Mouse (Mus musculus) forebrain, embryonic 16.5 days (tissue): ENCODE data around the gene Lrba. TPM values are rescaled to one million over a fixed set of nuclear protein-coding genes. Genes with fewer than 3 reads are reported as not detected.

Experiments
- ATAC-seq: fragments of 200-750 bp; cut with Nextera tagmentation; 2 replicates; pipeline ENCODE4 v1.8.0; 2017; ENCODE audit warnings: mild to moderate bottlenecking, moderate library complexity
- H3K27ac ChIP-seq: fragments of 300-500 bp; sonication (generic); 2 replicates; pipeline ENCODE4 v1.5.1; 2014; ENCODE audit warnings: low read length, control low read depth
- H3K27me3 ChIP-seq: fragments of 300-500 bp; sonication (generic); replicated peaks from 2 replicates; pipeline ENCODE4 v1.6.1; 2014; ENCODE audit warnings: low read length; ENCODE audit not compliant: control insufficient read depth, insufficient read depth
- H3K36me3 ChIP-seq: fragments of 300-500 bp; sonication (generic); 2 replicates; pipeline ENCODE4 v1.6.1; 2014; ENCODE audit not compliant: control insufficient read depth, insufficient read depth
- H3K4me1 ChIP-seq: fragments of 300-500 bp; sonication (generic); replicated peaks from 2 replicates; pipeline ENCODE4 v1.6.1; 2014; ENCODE audit warnings: low read length; ENCODE audit not compliant: control insufficient read depth, insufficient read depth
- H3K4me2 ChIP-seq: fragments of 300-500 bp; sonication (generic); 2 replicates; pipeline ENCODE4 v1.6.1; 2014; ENCODE audit warnings: mild to moderate bottlenecking, low read length, control low read depth
- H3K4me3 ChIP-seq: fragments of 300-500 bp; sonication (generic); replicated peaks from 2 replicates; pipeline ENCODE4 v1.5.1; 2014; ENCODE audit warnings: mild to moderate bottlenecking, low read length, control low read depth
- H3K9ac ChIP-seq: fragments of 300-500 bp; sonication (generic); replicated peaks from 2 replicates; pipeline ENCODE4 v1.6.1; 2014; ENCODE audit warnings: low read depth, low read length, control low read depth
- H3K9me3 ChIP-seq: fragments of 300-500 bp; sonication (generic); 2 replicates; pipeline ENCODE4 v1.6.1; 2016; ENCODE audit warnings: low read length; ENCODE audit not compliant: control insufficient read depth
- WGBS: fragments of 180-500 bp; shearing (Covaris S2); extraction: QIAGEN DNeasy Blood & Tissue Kit; methylation state at CpG from one replicate; pipeline ENCODE4 v1.1.7; 2014; 5-methylcytosine and 5-hydroxymethylcytosine counted together
- polyA plus RNA-seq: library from polyadenylated mRNA; unstranded; fragments of >200 nt; fragmentation: Nextera tagmentation; extraction: Ambion mirVana; gene quantifications from 2 replicates; pipeline ENCODE4 v1.2.1, GENCODE M21; 2015

The Lrba gene
- polyA plus RNA-seq, 1 experiment from 2014 or later: 2.3 TPM

DNA sequence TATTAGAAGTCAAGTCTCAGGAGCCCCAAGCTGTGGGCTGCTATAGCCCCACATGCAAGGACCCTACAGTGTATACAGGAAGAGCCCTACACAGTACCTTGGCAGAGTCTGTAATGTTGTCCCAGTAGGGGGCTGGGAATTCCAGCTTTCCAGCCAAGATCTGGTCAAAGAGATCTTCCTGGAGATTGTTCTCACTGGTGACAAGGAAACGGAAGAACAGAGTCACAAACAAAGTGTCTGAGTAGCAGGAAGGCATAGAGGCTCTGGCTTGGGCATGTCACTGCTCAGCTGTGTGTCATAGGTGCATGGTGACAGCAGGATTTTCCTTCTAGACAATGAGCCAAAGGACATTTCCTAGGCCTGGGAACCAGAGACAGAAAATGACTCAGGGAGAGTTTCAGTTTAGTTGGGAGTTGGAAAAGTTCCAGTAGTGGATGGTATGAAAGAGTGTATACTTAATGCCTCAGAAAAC is 569.3 kb downstream of the Lrba start:
- 0 out of 2 replicates have a peak, but pooled peaks have one; percentile 23 for ATAC-seq
- H3K27ac ChIP-seq: no peak overlapping the region
- H3K4me2 ChIP-seq: no peak overlapping the region
- peaks cover 13% of the 10 kb centered on the region for H3K36me3 ChIP-seq
- H3K27me3 ChIP-seq: no peaks in the 10 kb centered on the region
- H3K4me3 ChIP-seq: no peak overlapping the region
- WGBS: 39% methylated on average over 1 of the region's 1 CpGs
- H3K9me3 ChIP-seq: no peaks in the 10 kb centered on the region
- no peak overlapping the region for H3K9ac ChIP-seq
- peaks cover 8% of the 10 kb centered on the region; the same call in 1 of the 2 replicates for H3K4me1 ChIP-seq

DNA sequence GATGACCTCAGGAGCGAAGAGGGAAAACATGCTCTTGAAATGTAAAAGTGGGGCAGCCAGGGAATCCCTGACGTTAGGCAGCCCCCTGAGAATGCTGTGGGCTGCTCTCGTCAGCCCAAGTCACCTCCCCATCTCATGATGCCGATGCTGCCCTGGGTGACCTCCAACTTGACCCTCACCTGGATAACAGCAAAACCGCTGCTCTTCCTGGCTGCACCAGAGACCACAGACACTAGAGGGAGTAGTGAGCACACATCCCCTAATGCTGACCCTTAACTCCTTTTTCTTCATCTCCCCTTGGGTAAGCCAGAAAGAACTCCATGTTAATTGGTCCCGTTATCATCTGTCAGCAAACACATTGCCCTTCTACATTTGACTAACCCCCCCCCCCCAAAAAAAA is 572.2 kb downstream of the Lrba start:
- WGBS: 50% methylated on average over 6 of the region's 6 CpGs
- peaks cover 16% of the 10 kb centered on the region for H3K36me3 ChIP-seq

DNA sequence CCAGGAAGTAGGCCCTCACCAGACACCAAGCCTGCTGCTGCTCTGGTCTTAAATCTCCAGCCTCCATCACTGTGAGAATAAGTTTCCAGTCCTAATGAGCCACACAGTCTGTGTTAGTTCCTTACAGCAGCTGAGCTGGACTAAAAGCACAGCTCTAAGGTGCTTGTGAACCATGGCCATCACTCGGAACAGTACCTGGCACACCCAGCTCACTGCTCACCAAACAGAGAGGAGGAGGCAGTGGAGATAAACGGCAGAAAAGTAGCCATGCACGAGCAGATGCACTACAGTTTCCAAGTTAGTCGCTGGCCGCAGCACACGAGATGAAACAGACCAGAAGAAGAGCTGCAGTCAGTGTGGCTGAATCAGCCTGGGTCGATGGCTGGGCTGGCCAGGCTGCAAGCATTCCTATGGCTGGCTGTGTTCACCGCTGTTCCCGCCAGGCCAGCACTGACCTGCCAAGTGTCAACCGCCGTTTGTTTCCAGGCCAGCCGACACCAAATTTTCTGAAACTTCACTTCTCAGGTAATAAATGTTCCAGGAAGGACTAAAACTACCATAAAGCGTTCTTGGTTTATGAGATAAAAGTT is 573.5 kb downstream of the Lrba start:
- no peaks in the 10 kb centered on the region for H3K9me3 ChIP-seq
- ATAC-seq: no peak
- 89% methylated on average over 13 of the region's 13 CpGs for WGBS
- H3K36me3 ChIP-seq: peaks cover 14% of the 10 kb centered on the region
- no peaks in the 10 kb centered on the region for H3K27me3 ChIP-seq
- H3K9ac ChIP-seq: no peak overlapping the region
- H3K4me3 ChIP-seq: no peak overlapping the region
- no peak overlapping the region for H3K27ac ChIP-seq
- H3K4me1 ChIP-seq: peaks cover 10% of the 10 kb centered on the region; the same call in 1 of the 2 replicates
- no peak overlapping the region for H3K4me2 ChIP-seq

More for the DNA sequence above, 572.2 kb downstream of the Lrba start:
- Histone ChIP-seq H3K4me2 (no peak overlapping the region), H3K27ac (no peak overlapping the region), H3K9me3 (no peaks in the 10 kb centered on the region), H3K27me3 (no peaks in the 10 kb centered on the region), H3K4me1 (peaks cover 10% of the 10 kb centered on the region; the same call in 1 of the 2 replicates), H3K4me3 (no peak overlapping the region), H3K9ac (no peak overlapping the region)
- no peak for ATAC-seq

DNA sequence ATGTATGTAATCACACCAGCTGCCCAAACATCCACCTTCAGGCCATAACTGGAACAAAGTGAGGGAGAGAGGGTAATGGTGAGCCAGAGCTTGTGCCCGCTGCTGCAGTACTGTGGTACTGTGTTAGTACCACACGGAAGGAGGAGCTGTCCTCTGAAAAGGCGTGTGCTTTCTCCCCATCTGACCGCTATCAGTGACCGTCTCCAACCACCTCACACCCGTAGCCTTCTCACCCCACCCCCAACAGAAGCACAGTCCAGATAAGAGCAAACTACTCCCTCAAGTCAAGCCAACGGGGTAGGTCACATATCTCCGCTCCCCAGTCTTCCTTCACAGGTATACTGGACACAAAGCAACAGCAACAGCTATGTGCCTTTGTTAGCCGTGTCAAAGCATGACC is 574.6 kb downstream of the Lrba start:
- WGBS: 96% methylated on average over 9 of the region's 9 CpGs
- ATAC-seq: no peak
- Histone ChIP-seq H3K4me2 (no peak overlapping the region), H3K27me3 (no peaks in the 10 kb centered on the region), H3K9ac (no peak overlapping the region), H3K36me3 (peaks cover 14% of the 10 kb centered on the region), H3K27ac (no peak overlapping the region), H3K4me3 (no peak overlapping the region), H3K4me1 (peaks cover 6% of the 10 kb centered on the region), H3K9me3 (no peaks in the 10 kb centered on the region)

DNA sequence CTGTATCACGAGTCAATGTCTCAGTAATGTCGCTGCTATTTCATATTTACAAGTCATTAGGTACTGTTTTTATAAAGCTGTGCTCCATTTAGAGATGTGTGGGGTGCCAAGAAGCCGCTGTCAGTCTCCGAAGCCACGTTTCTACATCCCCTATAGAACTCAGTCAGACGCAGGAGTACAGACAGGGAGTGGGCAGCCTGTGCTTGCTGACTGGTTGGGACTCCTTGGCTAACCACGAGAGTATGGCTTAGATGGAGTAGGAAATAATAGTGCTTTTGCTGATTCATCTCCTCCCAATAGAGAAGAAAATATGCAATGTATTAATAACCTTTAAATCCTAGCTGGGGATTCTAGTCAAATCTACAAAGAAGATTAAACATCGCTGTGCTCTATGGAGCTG is 576.4 kb downstream of the Lrba start:
- Histone ChIP-seq H3K27me3 (no peaks in the 10 kb centered on the region), H3K4me2 (no peak overlapping the region), H3K36me3 (peaks cover 21% of the 10 kb centered on the region), H3K4me3 (no peak overlapping the region), H3K9ac (no peak overlapping the region), H3K27ac (no peak overlapping the region), H3K9me3 (no peaks in the 10 kb centered on the region), H3K4me1 (peaks cover 2% of the 10 kb centered on the region)
- ATAC-seq: no peak
- WGBS: 77% methylated on average over 8 of the region's 8 CpGs

DNA sequence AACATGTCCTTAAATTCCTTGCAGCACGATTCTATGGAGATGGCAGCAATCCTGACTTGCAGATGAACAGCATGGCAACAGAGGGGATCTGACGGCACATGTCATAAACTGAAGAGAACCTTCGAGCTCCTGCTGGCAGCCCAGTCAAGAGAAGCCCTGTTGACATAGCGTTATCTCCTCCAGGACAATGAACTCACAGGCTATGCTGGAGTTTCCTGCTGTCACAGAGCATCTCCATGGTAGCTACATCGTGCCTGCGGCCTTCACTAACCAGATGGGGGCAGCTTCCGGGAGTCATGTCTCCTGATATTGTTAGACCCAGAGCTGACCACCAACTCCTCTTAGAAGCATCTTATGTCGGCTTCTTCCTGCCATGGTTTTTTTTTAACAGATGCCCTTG is 578.3 kb downstream of the Lrba start:
- Histone ChIP-seq H3K9ac (no peak overlapping the region), H3K27me3 (no peaks in the 10 kb centered on the region), H3K4me2 (no peak overlapping the region), H3K9me3 (no peaks in the 10 kb centered on the region), H3K4me3 (no peak overlapping the region), H3K4me1 (peaks cover 2% of the 10 kb centered on the region), H3K36me3 (peaks cover 21% of the 10 kb centered on the region), H3K27ac (no peak overlapping the region)
- 72% methylated on average over 8 of the region's 8 CpGs for WGBS
- no peak for ATAC-seq

DNA sequence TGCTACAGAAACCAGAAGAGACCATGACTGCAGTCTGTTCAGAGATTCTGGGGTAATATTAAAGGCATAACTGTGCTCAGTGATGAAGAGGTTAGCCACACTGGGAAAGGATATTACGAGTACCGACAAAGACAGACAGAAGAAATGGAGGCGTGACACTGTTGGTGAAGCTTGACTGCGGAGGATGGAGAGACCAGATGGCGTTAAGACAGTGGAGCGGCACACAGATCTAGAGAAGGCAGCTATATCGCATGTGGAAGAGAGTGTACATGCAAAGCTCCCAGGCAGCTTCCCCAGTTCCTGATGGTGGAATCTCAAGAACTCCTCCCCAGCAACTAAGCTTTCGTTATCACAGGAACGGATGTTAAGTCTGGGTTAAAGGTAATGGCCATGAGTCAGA is 579.8 kb downstream of the Lrba start:
- WGBS: 83% methylated on average over 9 of the region's 9 CpGs
- no peak overlapping the region for H3K27ac ChIP-seq
- peaks cover 2% of the 10 kb centered on the region for H3K4me1 ChIP-seq
- no peak overlapping the region for H3K9ac ChIP-seq
- H3K36me3 ChIP-seq: peaks cover 13% of the 10 kb centered on the region
- no peak overlapping the region for H3K4me2 ChIP-seq
- H3K9me3 ChIP-seq: no peaks in the 10 kb centered on the region
- H3K4me3 ChIP-seq: no peak overlapping the region
- ATAC-seq: no peak
- no peaks in the 10 kb centered on the region for H3K27me3 ChIP-seq

DNA sequence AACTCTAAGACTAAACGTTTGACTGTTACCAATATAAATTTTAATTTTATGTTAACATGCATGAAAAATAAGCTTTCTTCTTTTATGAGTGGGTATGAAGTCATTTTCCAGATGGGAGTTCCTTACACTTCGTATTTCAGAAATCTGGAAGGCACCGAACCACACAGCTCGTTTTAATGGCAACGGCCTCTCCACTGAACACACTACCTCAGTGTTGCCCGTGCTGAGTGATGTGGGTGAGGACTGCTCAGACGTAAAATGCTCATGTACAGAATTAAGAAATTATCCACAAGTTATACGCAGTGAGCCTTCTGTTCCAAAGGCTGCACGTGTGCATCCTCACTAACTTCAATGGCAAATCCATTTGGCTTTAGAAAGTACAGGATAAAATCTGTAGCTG is 582.4 kb downstream of the Lrba start:
- no peak overlapping the region for H3K4me2 ChIP-seq
- no peak overlapping the region for H3K9ac ChIP-seq
- peaks cover 2% of the 10 kb centered on the region; the same call in 1 of the 2 replicates for H3K4me1 ChIP-seq
- peaks cover 10% of the 10 kb centered on the region; the same call in 1 of the 2 replicates for H3K36me3 ChIP-seq
- no peak for ATAC-seq
- H3K27me3 ChIP-seq: no peaks in the 10 kb centered on the region
- no peak overlapping the region for H3K4me3 ChIP-seq
- WGBS: 87% methylated on average over 9 of the region's 9 CpGs
- no peak overlapping the region for H3K27ac ChIP-seq
- H3K9me3 ChIP-seq: no peaks in the 10 kb centered on the region

DNA sequence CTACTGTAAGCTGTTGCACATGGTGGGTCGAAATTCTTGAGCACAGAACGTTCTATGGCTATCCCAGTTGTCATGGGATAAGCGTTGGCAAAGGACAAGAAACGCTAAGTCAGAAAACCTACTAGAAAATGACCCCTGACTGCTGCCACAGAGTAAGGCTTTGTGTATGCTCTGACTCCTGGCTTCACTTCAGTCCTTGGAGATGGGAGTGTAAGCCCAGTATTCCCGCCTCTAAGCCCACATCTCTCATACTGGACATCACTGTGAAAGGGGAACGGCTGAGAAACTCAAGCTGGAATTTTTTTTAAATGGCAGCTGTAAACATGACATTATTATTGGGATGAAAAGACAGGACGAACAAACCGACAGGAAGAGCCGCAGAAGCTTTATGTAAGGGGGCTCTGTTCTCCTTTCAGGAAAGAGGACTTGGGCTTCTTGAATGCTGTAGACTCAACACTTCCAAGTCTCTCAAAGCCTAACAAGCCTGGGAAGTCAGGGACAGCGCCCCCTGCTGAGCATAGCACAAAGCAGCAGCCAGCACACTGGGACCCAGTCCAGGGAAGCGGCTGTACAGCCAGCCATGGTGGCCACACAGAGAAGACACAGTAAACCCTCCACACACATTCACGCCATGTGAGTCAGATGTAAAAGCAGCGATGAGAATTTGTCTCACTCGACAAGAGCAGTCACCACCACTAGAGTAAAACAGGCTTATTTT is 583.4 kb downstream of the Lrba start:
- H3K4me3 ChIP-seq: no peak overlapping the region
- ATAC-seq: no peak
- H3K36me3 ChIP-seq: peaks cover 13% of the 10 kb centered on the region; the same call in 1 of the 2 replicates
- H3K27ac ChIP-seq: no peak overlapping the region
- 67% methylated on average over 14 of the region's 14 CpGs for WGBS
- H3K4me1 ChIP-seq: peaks cover 2% of the 10 kb centered on the region; the same call in 1 of the 2 replicates
- H3K4me2 ChIP-seq: no peak overlapping the region
- no peak overlapping the region for H3K9ac ChIP-seq
- no peaks in the 10 kb centered on the region for H3K27me3 ChIP-seq
- H3K9me3 ChIP-seq: no peaks in the 10 kb centered on the region
